Mouse (Mus musculus): ENCODE data around the gene Spice1. TPM values are rescaled to one million over a fixed set of nuclear protein-coding genes. Genes with fewer than 3 reads are reported as not detected.
A peak's percentile ranks its signal among the peaks of the same experiment; 100 is the strongest.

The Spice1 gene
- polyA plus RNA-seq, 1 experiment from 2014 or later = 30.1 TPM

- H3K4me1 ChIP-seq (replicated peaks; ENCODE audit: control insufficient read depth, insufficient read depth, low read length) = no peaks in the 10 kb centered on the region
- H3K4me2 ChIP-seq (replicated peaks; ENCODE audit: low read depth, low read length) = 0 out of 2 replicates have a peak overlapping the region, but pooled peaks have one; percentile 18
- no peaks in the 10 kb centered on the region for H3K36me3 ChIP-seq (ENCODE audit: control insufficient read depth, insufficient read depth, low read length)
- ATAC-seq (ENCODE audit: low FRiP score) (peak; percentile 37), DNase-seq (ENCODE audit: low spot score) (peak; percentile 75)
- H3K27ac ChIP-seq (ENCODE audit: low read depth, low read length) = no peak overlapping the region
- WGBS = 37% methylated on average over 9 of the region's 9 CpGs
- H3K9me3 ChIP-seq (ENCODE audit: control insufficient read depth, low read length) = no peaks in the 10 kb centered on the region
- no peak overlapping the region for H3K9ac ChIP-seq (ENCODE audit: low read depth, low read length)
- no peaks in the 10 kb centered on the region for H3K27me3 ChIP-seq (ENCODE audit: control insufficient read depth, insufficient read depth, low read length)
- H3K4me3 ChIP-seq (ENCODE audit: low read depth, low read length) = no peak overlapping the region
Observed at GRCm38 (mm10) chr16:44391877-44392548, 45.1 kb downstream of the Spice1 start.

- Histone ChIP-seq H3K9ac (ENCODE audit: low read depth, low read length) (0 out of 2 replicates have a peak within 1 kb of the TSS, but pooled peaks have one; percentile 25), H3K4me3 (ENCODE audit: low read depth, low read length) (peak within 1 kb of the TSS; percentile 18), H3K4me1 (replicated peaks; ENCODE audit: control insufficient read depth, insufficient read depth, low read length) (no peaks in the 10 kb centered on the region), H3K27me3 (ENCODE audit: control insufficient read depth, insufficient read depth, low read length) (no peaks in the 10 kb centered on the region), H3K4me2 (replicated peaks; ENCODE audit: low read depth, low read length) (peak within 1 kb of the TSS; percentile 40), H3K9me3 (ENCODE audit: control insufficient read depth, low read length) (no peaks in the 10 kb centered on the region), H3K27ac (ENCODE audit: low read depth, low read length) (no peak within 1 kb of the TSS), H3K36me3 (ENCODE audit: control insufficient read depth, insufficient read depth, low read length) (no peaks in the 10 kb centered on the region)
- peak; percentile 95 for DNase-seq (ENCODE audit: low spot score)
- ATAC-seq (ENCODE audit: low FRiP score) = peak; percentile 89
- 1% methylated on average over 17 of the region's 17 CpGs for WGBS
Observed at GRCm38 (mm10) chr16:44394577-44395243, 47.8 kb downstream of the Spice1 start, which contains the start of gene Cfap44. TSS of gene Cfap44 (plus strand) at chr16:44394796.

DNA sequence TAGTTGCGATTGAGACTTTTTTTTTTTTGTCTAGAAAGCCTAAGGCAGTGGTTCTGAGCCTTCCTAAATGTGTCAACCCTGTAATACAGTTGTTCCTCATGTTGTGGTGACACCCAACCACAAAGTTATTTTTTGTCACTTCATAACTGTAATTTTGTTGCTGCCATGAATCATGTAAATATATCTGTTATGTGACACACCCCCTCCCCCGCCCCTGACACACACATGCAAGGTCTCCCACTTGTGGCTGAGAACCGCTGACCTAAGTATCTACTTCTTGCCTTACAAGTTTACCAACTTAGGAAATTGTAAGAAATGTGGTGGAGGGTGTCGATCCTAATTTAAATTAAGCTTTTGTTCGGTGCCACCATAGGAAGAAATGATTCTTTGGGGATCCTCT, 58.0 kb downstream of the Spice1 start:
- WGBS = 95% methylated on average over 5 of the region's 5 CpGs
- Histone ChIP-seq H3K27ac (ENCODE audit: low read depth, low read length) (no peak overlapping the region), H3K4me2 (replicated peaks; ENCODE audit: low read depth, low read length) (no peak overlapping the region), H3K9ac (ENCODE audit: low read depth, low read length) (no peak overlapping the region), H3K4me3 (ENCODE audit: low read depth, low read length) (no peak overlapping the region), H3K9me3 (ENCODE audit: control insufficient read depth, low read length) (no peaks in the 10 kb centered on the region), H3K4me1 (replicated peaks; ENCODE audit: control insufficient read depth, insufficient read depth, low read length) (no peaks in the 10 kb centered on the region), H3K36me3 (ENCODE audit: control insufficient read depth, insufficient read depth, low read length) (no peaks in the 10 kb centered on the region), H3K27me3 (ENCODE audit: control insufficient read depth, insufficient read depth, low read length) (no peaks in the 10 kb centered on the region)
- DNase-seq (ENCODE audit: low spot score) (no peak), ATAC-seq (ENCODE audit: low FRiP score) (no peak)

GRCm38 (mm10) chr16:44407211-44407610, 60.3 kb downstream of the Spice1 start:
- Histone ChIP-seq H3K9ac (ENCODE audit: low read depth, low read length) (no peak overlapping the region), H3K4me3 (ENCODE audit: low read depth, low read length) (no peak overlapping the region), H3K9me3 (ENCODE audit: control insufficient read depth, low read length) (no peaks in the 10 kb centered on the region), H3K36me3 (ENCODE audit: control insufficient read depth, insufficient read depth, low read length) (no peaks in the 10 kb centered on the region), H3K4me1 (replicated peaks; ENCODE audit: control insufficient read depth, insufficient read depth, low read length) (no peaks in the 10 kb centered on the region), H3K27me3 (ENCODE audit: control insufficient read depth, insufficient read depth, low read length) (no peaks in the 10 kb centered on the region), H3K27ac (ENCODE audit: low read depth, low read length) (no peak overlapping the region), H3K4me2 (replicated peaks; ENCODE audit: low read depth, low read length) (no peak overlapping the region)
- 91% methylated on average over 5 of the region's 5 CpGs for WGBS
- no peak for DNase-seq (ENCODE audit: low spot score)
- no peak for ATAC-seq (ENCODE audit: low FRiP score)

GRCm38 (mm10) chr16:44408290-44408689, 61.4 kb downstream of the Spice1 start:
- Histone ChIP-seq H3K4me2 (replicated peaks; ENCODE audit: low read depth, low read length) (no peak overlapping the region), H3K4me3 (ENCODE audit: low read depth, low read length) (no peak overlapping the region), H3K27ac (ENCODE audit: low read depth, low read length) (no peak overlapping the region), H3K9ac (ENCODE audit: low read depth, low read length) (no peak overlapping the region), H3K27me3 (ENCODE audit: control insufficient read depth, insufficient read depth, low read length) (no peaks in the 10 kb centered on the region), H3K36me3 (ENCODE audit: control insufficient read depth, insufficient read depth, low read length) (no peaks in the 10 kb centered on the region), H3K4me1 (replicated peaks; ENCODE audit: control insufficient read depth, insufficient read depth, low read length) (no peaks in the 10 kb centered on the region), H3K9me3 (ENCODE audit: control insufficient read depth, low read length) (no peaks in the 10 kb centered on the region)
- ATAC-seq (ENCODE audit: low FRiP score) = no peak
- WGBS = 92% methylated on average over 2 of the region's 2 CpGs
- no peak for DNase-seq (ENCODE audit: low spot score)

DNA sequence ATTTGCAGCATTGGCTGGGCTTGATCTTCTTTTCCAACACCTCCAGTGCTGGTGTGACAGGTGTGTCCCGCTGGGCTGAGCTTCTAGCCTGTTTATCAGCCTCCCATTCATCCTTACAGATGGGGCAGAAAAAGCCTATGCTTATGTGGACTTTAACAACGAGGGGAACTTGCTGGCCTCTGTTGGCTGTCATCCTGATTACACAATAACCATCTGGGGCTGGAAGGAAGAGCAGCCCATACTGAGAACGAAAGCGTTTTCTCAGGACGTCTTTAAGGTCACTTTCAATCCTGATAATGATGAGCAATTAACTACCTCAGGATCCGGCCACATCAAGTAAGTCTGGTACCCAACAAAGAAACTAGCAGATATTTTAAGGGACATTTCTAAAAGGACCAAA, 63.3 kb downstream of the Spice1 start:
- no peaks in the 10 kb centered on the region for H3K36me3 ChIP-seq (ENCODE audit: control insufficient read depth, insufficient read depth, low read length)
- no peak overlapping the region for H3K9ac ChIP-seq (ENCODE audit: low read depth, low read length)
- no peaks in the 10 kb centered on the region for H3K4me1 ChIP-seq (replicated peaks; ENCODE audit: control insufficient read depth, insufficient read depth, low read length)
- no peaks in the 10 kb centered on the region for H3K9me3 ChIP-seq (ENCODE audit: control insufficient read depth, low read length)
- DNase-seq (ENCODE audit: low spot score) (no peak), ATAC-seq (ENCODE audit: low FRiP score) (no peak)
- H3K27ac ChIP-seq (ENCODE audit: low read depth, low read length) = no peak overlapping the region
- no peaks in the 10 kb centered on the region for H3K27me3 ChIP-seq (ENCODE audit: control insufficient read depth, insufficient read depth, low read length)
- WGBS = 69% methylated on average over 6 of the region's 6 CpGs
- H3K4me2 ChIP-seq (replicated peaks; ENCODE audit: low read depth, low read length) = no peak overlapping the region
- H3K4me3 ChIP-seq (ENCODE audit: low read depth, low read length) = no peak overlapping the region

GRCm38 (mm10) chr16:44417596-44417995, 70.7 kb downstream of the Spice1 start:
- Histone ChIP-seq H3K4me3 (ENCODE audit: low read depth, low read length) (no peak overlapping the region), H3K36me3 (ENCODE audit: control insufficient read depth, insufficient read depth, low read length) (no peaks in the 10 kb centered on the region), H3K9ac (ENCODE audit: low read depth, low read length) (no peak overlapping the region), H3K27me3 (ENCODE audit: control insufficient read depth, insufficient read depth, low read length) (no peaks in the 10 kb centered on the region), H3K4me2 (replicated peaks; ENCODE audit: low read depth, low read length) (no peak overlapping the region), H3K4me1 (replicated peaks; ENCODE audit: control insufficient read depth, insufficient read depth, low read length) (no peaks in the 10 kb centered on the region), H3K9me3 (ENCODE audit: control insufficient read depth, low read length) (no peaks in the 10 kb centered on the region), H3K27ac (ENCODE audit: low read depth, low read length) (no peak overlapping the region)
- DNase-seq (ENCODE audit: low spot score) = no peak
- 84% methylated on average over 8 of the region's 8 CpGs for WGBS
- no peak for ATAC-seq (ENCODE audit: low FRiP score)

DNA sequence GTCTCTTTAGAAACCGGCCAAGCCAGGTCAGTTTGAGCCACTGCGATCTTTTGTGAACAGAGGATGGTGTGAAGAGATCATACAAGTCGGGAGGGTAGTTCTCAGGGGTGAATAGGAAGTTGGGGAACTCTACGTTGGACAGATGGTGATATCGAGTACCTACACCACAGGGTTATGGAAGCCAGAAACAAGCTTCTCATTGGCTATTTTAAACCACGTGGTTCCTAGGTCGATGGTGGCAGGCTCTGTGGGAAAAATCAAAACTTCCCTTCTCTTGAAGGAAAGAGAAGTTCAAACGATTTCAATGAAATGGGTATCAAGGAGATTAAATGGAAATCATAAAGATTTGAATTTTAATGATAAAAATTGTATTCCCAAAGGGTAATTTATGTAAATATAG, 74.8 kb downstream of the Spice1 start:
- Histone ChIP-seq H3K27me3 (ENCODE audit: control insufficient read depth, insufficient read depth, low read length) (no peaks in the 10 kb centered on the region), H3K4me2 (replicated peaks; ENCODE audit: low read depth, low read length) (no peak overlapping the region), H3K4me1 (replicated peaks; ENCODE audit: control insufficient read depth, insufficient read depth, low read length) (no peaks in the 10 kb centered on the region), H3K36me3 (ENCODE audit: control insufficient read depth, insufficient read depth, low read length) (no peaks in the 10 kb centered on the region), H3K27ac (ENCODE audit: low read depth, low read length) (no peak overlapping the region), H3K4me3 (ENCODE audit: low read depth, low read length) (no peak overlapping the region), H3K9me3 (ENCODE audit: control insufficient read depth, low read length) (no peaks in the 10 kb centered on the region), H3K9ac (ENCODE audit: low read depth, low read length) (no peak overlapping the region)
- ATAC-seq (ENCODE audit: low FRiP score) (no peak), DNase-seq (ENCODE audit: low spot score) (no peak)
- WGBS = 86% methylated on average over 8 of the region's 8 CpGs

DNA sequence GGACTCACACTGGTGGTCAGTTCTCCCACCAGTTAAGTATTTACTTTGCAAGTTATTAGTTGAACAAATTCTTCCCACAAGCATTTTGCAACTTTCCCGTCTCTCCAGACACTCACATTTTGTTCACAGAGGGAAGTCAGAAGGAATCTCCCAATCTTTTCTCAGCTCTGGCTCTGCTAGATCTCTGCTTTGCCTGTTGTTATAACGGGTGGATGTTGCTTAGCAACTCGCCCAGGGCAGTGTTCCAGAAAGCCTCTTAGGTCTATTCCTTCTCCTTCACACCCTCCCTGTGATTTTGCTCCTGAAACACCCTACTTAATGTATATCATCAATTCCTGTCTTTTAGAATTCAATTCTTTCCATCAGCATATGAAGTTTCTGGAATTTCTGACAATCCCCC, 76.6 kb downstream of the Spice1 start:
- Histone ChIP-seq H3K27me3 (ENCODE audit: control insufficient read depth, insufficient read depth, low read length) (no peaks in the 10 kb centered on the region), H3K4me2 (replicated peaks; ENCODE audit: low read depth, low read length) (no peak overlapping the region), H3K9ac (ENCODE audit: low read depth, low read length) (no peak overlapping the region), H3K27ac (ENCODE audit: low read depth, low read length) (no peak overlapping the region), H3K4me1 (replicated peaks; ENCODE audit: control insufficient read depth, insufficient read depth, low read length) (no peaks in the 10 kb centered on the region), H3K4me3 (ENCODE audit: low read depth, low read length) (no peak overlapping the region), H3K36me3 (ENCODE audit: control insufficient read depth, insufficient read depth, low read length) (no peaks in the 10 kb centered on the region), H3K9me3 (ENCODE audit: control insufficient read depth, low read length) (no peaks in the 10 kb centered on the region)
- DNase-seq (ENCODE audit: low spot score) = no peak
- WGBS = 65% methylated on average over 3 of the region's 3 CpGs
- no peak for ATAC-seq (ENCODE audit: low FRiP score)
